Mouse (Mus musculus): ENCODE data around the gene Jag2.

Jag2 gene

DNA sequence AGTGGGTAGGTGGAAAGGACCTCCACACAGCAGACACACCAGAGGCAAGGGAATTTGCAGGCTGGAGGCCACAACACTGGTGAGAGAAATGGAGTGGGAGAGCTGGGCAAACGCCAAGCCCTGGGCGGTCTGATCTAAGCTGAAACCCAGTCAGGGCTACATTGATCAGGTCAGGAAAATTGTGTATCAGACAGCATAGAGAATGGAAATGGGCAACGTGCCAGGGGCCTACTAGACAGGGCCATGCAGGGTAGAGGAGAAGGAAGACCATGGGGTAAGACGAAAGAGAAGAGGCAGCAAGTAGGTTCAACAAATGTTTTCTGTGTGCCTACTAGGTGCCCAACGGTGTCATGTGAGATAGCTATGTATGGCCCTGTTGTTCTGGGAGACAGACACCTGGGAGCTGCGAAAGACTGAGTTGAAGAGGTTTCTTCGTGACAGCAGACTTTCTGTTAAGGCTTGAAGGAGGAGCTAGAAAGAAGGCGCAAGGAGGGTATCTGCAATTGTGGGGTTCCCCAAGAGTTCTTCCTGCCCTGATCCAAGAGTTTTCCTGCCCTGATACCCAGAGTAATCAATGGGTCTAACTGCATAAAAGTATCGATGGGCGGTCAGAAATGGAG, 11.7 kb upstream of the Jag2 start:
- DNase-seq (ENCODE audit: low spot score in 2 of 2), result no peak

DNA sequence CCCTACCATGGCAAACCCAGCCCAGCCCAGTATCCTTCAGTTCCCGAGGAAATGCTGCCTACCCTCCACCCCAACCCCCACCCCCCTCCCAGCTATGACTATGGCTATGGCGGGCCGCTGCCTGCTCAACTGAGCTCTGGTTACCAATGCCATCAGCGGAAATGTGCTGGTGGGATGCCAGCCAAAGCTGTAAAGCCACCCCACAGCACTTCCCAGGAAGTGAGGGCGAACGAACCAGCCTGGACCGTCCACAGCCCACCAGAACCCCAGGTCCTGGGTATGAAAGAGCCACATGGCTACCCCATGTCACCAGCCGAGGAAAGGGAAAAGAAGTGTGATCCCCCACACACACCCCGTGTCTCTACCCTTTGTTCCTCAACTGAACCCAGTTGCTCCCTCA, 11.1 kb upstream of the Jag2 start:
- DNase-seq (ENCODE audit: low spot score in 2 of 2), result no peak

DNA sequence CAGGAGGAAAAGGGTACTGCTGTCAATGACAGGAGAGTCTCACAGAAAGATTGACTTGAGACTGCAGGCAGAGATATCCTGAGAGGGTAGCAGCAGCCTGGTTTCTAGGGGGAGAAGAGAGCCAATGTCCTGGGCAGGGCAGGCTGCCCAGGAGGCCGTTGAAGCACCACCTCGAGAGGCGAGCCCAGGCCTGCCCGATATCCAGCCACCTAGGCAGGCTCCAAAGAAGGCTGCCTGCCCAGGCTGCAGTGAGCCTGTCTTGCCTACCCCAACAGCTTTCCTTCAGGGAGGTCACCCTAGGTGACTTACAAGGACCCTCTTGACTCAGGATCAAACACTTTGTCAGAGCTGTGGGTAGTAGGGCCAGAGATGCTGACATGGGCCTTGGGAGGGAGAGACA, 10.7 kb upstream of the Jag2 start:
- no peak for DNase-seq (ENCODE audit: low spot score in 2 of 2)

DNA sequence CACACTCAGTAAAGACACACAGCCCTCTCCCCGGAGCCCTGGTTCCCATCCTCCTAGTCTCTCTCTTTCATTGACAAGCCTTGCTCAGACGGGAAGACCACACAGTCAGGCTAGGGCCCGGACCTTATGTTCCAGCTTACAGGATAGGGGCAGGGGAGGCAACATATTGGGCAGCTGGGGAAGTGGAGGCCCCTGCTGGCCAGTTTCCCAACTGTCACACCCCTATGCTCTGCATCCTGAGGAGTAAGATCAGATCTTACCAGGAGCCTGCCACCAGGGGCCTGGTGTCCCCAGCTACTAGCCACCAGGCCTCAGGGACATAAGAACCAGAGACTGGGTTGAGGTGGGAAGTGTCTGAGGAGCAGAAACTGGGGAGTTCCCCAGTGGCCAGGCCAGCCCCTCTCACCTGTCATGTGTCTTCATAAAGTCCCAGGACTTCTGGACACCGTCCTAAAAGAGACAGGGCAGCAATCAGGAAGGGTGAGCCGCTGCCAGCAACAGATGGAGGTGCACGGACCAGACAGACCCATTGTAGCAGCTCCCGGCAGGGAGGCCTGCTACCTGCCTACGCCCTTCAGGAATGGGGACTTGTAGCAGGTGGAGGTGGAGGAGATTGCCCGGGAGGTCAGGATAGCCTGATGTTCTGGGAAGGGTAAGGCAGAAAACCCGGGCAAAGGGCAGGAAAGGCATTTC, 9.4 kb upstream of the Jag2 start:
- DNase-seq (ENCODE audit: low spot score in 2 of 2), result no peak

DNA sequence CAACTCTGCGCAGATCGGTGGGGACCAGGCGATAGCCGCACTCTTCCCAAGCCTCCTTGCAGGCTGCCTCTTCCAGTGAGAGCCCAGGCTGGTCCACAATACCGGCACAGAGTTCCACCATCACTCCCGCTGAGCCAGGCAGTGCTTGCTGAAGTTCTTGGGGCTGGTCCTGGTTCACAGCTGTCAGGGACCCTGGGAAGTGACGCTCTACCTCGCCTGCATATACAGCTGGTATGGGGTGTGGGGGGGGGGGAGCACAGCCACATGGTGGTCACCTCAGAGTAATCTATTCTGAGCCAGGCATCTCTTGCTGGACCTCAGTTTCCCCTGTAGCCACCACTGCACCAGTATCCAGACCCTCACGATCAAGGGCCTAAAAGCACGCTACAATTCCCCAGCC, 8.8 kb upstream of the Jag2 start:
- no peak for DNase-seq (ENCODE audit: low spot score in 2 of 2)

DNA sequence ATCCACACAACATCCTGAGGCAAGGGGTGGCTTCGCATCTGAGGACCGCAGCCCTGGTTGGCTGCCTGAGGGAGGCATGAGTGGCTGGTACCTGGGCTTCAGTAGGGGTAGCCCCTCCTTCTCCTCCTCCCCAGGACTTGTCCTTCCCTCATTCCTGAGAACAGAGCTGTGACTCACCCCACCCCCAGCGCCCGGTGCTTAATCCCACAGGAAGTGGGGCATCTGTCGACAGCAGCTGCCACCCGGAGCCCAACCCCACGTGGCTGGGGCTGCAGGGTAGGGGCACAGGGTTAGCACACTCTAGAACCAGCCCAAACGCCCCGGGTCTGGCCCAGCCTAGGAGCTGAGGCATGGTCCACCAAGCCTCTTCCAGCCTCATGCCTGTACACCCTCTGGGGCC, 8.3 kb upstream of the Jag2 start:
- DNase-seq (ENCODE audit: low spot score in 2 of 2), result no peak

DNA sequence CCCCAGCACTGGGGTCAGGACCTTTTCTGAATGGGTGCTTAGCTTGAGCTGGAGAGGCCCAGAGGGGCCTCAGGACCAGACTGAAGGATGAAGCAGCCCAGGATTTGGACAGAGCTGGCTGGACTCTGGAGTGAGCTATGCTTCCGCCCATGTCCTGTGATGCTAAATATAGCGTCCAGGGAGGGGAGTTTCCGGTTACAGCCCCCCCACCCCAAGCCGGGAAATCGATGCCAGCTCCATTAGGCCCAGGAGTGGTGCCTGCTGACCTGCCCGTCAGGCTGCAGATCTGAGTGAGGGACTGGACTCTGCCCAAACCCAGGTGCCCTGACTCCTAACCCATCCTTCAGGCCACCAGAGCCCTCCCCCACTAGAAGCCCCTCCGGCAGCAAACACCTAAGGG, 3.1 kb upstream of the Jag2 start:
- DNase-seq (ENCODE audit: low spot score in 2 of 2), result no peak

DNA sequence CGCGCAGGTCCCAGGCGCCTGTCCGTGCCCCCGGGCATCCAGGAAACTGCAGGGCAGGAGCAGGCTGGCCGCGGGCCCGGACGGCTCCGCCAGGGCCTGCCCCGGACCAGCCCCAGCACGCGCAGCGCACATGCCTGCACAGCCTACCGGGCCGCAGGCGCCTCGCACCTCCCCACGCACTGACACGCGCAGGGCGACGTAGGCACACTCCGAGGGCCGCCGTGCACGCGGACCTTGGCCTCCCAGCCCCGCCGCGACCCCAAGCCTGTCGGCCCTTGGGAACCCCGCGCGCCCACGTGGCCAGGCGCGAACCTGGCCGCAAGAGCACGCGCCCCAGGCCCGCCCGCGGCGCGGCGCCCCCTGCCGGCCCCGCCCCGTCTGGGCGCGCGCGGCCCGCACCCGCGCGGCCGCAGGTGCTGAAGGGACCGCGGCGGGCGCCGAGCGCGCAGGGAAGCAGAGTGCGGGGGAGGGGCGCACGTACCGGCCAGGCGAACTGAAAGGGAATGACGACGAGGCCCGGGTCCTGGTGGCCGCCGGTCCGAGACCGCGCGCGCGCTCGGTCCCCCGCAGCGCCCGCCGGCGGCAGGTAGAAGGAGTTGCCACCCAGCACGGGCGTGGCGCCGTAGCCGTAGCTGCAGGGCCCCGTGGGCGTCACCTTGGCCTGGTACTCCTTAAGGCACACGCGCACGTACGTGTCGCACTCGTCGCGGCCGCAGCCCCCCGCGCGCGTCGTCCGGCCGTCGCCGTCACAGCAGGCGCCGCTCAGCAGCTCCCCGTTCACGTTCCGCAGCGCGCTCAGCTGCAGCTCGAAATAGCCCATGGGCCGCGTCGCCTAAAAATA, 955 bp downstream of the Jag2 start:
- DNase-seq (ENCODE audit: low spot score in 2 of 2), result peak; percentile 72 to 88

DNA sequence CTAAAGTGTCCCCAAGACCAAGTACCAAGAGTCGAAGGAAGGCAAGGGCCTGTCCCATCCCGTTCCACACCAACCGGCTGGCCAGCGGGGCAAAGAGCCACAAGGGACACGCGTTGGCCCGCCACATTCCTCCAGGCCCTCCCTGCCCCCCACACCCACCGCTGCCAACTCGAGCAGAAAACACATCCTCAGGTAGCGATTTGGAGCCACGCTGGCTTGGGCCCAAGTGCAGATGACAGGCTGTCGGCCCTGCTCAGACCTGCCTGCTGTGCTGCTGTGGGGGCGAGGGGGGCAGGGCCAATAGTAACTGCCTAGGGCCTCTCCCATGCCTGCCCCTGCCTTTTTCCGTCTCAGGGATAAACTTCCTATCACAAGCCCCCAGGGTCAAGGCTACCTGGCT, 2.3 kb downstream of the Jag2 start:
- DNase-seq (ENCODE audit: low spot score in 2 of 2), result peak; percentile 67 to 80

DNA sequence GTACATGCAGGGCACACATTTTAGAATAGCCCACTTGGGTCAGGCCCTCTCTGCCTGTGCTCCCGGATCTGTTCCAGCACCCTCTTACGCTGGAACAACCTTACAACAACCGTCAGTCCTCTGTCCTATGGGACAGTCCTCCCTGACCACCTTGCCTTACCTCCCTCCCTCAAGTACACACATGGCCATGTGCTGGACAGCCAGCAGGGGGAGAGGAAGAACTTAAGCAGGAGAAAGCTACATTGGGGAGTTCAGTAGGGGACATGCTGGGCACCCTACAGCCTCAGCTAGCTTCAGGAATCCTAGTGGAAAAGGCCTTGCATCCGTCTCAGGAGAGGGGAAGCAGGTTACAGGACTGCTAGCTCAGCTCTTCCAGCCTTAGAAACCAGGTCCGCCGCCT, 3.6 kb downstream of the Jag2 start:
- DNase-seq (ENCODE audit: low spot score in 2 of 2), result no peak

DNA sequence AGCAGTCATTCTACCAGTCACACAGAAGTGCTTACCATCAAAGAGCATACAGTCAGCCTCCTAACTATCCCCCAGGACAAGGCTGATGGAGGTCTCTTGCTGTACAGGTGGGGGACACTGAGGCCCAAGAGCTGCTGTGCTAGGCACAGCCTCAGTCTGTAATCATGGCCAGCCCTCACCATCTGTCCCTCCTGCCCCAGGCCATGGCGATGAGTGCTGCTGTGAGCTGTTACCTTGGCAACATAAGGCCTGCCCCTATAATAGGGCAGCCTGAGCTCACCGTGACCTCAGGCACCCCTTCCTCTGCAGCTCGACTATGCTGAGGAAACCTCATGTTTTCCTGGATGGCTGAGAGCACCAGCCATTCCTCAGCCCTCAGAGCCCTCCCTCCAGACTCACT, 7.0 kb downstream of the Jag2 start:
- no peak for DNase-seq (ENCODE audit: low spot score in 2 of 2)

DNA sequence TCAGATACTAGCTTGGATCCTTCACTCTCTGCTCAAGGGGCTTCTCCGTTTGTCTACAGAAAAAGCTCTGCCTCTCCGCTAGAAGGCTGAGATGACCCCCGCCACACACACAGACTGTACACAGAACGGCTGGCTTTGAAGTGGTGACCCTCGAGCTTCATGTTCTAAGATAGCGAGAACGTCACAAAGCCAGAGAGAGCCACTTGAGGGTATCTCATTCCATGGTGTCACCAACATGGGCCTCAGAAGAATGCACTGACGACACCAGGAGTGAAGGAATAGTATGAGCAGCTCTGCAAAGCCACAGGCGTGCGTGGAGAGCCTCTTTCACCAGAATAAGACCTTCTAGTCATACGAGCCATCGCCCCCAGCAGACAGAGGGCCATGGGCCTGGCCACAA, 8.1 kb downstream of the Jag2 start:
- no peak for DNase-seq (ENCODE audit: low spot score in 2 of 2)

DNA sequence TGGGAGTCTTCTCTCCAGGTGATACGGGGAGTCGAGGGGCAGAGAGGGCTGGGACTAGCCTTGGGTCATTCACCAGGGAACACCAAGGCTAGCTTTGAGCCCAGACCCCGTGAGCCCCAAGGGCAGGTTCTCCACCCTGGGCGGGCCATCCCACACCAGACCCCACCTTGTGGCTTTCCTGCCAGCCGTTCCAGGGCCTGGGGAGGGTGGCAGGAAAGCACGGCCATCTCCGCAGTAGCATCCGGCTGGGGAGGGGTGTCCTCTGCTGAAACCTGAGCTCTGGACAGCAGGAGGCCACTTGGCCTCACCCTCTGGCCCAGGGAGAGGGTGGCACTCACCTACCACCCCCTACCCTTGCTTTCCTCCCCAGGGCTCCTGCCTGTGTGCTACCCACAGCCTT, 11.7 kb downstream of the Jag2 start:
- no peak for DNase-seq (ENCODE audit: low spot score in 2 of 2)

DNA sequence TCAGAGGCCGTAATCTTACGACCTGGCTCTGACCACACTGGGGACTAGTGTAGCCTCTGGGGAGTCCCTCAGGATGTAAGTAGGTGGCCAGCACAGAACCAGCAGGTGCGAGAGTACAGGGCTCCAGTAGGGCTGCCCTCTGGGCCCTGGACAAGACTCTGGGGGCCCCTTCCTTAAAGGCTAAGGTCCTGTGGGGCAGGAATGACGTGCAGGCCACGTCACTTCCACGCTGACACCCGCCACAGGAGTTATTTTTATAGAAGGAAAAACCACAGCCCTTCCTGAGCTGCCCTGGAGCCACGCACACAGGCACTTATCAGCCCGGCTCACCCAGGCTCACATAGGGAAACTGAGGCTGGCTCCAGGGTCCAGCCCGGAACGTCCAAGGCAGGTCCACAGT, 12.1 kb downstream of the Jag2 start:
- DNase-seq (ENCODE audit: low spot score in 2 of 2), result no peak

DNA sequence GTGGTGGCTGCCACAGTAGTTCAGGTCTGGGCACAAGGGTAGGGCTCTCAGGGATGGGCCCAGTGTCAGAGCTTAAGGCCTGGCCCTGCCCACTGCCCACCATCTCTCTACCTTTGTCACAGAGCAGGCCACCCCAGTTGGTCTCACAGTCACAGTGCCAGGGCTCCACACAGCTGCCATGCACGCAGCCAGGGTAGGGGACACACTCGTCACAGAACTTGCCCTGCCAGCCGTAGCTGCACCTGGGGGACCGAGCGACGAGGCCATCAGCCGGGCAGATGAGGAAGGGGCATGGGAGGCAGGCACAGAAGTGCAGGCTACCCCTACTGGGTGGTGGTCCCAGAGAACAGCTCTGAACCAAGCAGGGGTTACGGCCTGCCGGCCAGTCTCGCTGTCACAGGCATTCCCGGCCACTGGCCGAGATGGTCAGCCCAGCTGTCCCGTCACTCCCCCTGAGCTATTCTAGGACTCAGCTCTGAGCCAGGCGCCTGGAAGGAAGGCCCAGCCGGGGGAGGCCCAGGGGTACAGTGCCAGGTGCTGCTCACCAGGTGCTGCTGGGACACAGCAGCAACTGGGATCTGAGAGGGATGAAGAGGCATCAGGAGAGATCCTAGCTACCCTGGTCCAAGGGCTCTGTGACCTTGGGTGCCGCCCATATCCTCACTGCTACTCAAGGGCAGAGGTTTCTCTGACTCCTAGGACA, 12.7 kb downstream of the Jag2 start:
- DNase-seq (ENCODE audit: low spot score in 2 of 2), result no peak

DNA sequence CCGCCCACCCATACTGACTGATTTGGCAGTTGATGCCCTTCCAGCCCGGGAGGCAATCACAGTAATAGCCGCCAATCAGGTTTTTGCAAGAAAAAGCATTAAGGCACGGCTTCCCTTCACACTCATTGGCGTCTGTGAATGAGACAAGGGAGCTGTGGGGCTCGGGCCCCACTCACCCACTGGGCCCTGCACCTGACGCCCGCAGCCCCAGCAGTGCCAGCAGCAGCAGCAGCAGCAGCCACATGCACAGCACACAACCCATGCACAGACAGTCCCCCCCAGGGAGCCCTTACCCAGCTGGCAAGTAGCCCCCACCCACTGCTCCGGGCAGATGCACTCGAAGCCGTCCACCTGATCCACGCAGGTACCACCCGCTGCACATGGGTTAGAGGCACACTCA, 14.0 kb downstream of the Jag2 start:
- no peak for DNase-seq (ENCODE audit: low spot score in 2 of 2)

DNA sequence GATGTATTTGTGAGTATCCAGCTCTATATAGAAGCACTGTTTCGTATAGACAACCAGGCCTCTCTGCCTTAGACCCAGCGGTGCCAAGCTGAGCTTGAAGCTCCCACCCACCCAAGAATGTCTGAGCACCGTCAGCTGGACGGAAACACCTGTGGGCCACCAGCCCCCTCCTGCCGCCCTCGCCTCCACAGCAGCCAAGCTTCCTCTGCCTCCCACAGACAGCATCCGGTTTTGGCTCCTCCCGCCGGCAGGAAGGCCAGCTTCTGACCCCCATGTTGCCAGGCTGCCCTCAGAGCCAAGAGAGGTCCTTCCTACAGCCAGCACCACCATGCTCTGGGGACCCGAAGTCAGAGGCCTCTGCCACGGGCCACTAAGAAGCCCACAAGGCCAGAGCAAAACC, 15.0 kb downstream of the Jag2 start:
- DNase-seq (ENCODE audit: low spot score in 2 of 2), result no peak

DNA sequence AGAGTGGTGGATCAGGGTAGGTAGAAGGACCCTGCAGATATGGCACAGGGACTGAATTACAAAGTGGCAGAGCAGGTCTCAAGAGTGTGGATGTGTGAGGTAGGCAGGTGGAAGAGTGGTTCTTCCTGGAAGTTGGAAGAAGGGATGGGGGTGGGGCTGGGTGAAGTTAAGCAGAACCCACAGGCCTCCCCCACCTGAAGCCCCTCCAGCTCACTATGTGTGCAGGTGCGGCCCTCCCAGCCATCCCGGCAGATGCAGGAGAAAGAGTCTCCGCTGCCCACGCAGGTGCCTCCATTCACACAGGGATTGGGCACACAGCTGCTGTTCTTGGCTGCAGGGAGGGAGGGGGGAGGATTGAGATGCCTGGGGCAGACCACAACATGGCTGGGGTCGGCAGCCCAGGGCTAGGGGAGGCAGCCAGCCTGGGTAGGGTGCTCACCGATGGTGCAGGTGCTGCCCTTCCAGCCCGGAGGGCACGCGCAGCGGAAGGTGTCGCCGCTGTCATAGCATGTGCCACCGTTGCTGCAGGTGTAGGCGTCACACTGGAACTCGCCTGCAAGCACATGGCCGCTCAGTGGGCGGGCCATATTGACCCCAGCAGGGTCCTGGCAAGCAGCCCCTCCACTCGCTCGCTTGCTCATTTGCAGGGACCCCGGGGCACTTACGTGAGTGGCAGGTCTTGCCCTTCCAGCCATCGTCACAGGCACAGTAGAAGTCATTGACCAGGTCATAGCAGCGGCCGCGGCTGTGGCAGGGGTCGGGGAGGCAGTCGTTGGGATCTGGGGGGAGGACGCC, 16.4 kb downstream of the Jag2 start:
- DNase-seq (ENCODE audit: low spot score in 2 of 2), result no peak

DNA sequence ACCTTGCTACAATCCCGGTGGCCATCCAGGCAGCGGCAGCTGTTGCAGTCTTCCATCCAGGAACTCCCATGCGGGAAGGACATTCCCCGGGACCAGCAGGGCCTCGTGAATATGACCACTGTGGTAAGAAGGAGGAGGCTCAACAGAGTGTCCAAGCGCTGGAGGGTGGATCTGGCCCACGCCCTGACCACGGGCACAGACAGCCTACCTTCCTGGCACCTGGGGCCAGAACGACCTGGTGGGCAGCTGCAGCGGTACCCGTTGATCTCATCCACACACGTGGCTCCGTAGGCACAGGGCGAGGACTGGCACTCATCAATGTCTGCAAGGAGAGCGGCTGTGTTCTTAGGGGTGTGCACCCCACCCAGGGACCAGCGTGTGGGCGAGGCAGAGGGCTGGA, 17.9 kb downstream of the Jag2 start:
- no peak for DNase-seq (ENCODE audit: low spot score in 2 of 2)

DNA sequence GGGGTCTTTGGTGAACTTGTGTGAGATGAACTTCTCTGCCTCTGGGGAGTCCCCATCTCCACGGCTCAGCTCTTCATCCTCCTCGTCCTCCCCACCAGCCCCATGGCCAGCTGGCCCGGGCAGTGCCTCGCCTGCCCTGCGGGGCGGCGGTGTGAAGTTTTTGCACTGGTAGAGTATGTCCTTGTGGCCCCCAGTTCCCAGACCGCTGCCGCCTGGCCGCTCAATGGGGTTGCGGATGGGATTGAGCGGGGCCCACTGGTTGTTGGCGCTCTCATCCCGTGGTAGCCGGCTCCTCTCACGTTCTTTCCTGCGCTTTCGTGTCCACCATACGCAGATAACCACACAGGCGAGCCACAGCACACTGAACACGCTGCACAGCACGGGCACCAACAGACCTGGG, 20.6 kb downstream of the Jag2 start:
- no peak for DNase-seq (ENCODE audit: low spot score in 2 of 2)

DNA sequence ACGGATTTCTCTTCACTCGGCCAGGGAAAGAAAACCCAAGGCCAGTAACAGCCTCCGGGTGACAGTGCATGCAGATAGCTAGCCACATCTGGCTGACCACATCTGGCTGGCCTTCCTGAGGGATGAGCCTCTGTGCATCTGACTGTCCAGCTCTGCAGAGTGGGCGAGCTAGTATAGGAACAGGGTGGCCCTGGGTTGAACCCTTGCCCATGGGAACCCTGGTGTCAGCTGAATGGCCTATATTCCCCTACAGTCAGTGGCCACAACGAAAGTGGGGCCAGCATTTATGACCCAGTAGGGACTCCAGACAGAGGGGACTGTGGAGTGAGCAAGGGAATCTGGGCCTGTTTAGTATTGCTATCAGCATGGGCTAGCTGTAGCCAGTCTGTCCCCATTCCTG, 24.6 kb downstream of the Jag2 start:
- DNase-seq (ENCODE audit: low spot score in 2 of 2), result no peak

DNA sequence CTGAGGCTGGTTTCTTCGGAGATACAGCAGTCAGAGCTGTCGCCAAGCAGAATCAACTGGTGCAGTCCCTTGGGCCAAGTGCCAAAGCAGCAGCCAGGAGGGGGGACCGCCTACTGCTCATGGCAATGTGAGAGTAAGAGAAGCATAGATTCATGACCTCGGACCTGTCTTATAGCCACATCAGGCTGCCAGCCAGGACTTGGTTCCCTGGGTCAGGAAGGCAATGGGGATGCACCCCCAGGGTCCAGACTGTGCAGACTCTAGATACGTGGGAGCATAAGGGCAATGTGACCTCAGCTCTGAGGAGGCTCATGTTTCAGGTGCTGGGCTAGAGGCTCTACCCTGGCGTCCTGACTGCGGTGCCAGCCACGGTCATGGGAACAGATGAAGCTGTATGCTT, 25.6 kb downstream of the Jag2 start:
- no peak for DNase-seq (ENCODE audit: low spot score in 2 of 2)
